Mouse (Mus musculus) cerebellum, adult 2 months (tissue): Measurements from ENCODE around the gene Sac3d1.

Source experiments
- CTCF ChIP-seq: fragments of 200-500 bp; IDR thresholded peaks from 2 replicates; pipeline ENCODE4 v1.5.1; 2011; ENCODE audit warnings: low read depth, mild to moderate bottlenecking, control low read depth, low read length, moderate library complexity, borderline replicate concordance; ENCODE audit not compliant: insufficient read depth
- POLR2A ChIP-seq: fragments of 200-500 bp; IDR thresholded peaks from 2 replicates; pipeline ENCODE4 v1.6.1; 2011; ENCODE audit warnings: low read length, control low read depth, borderline replicate concordance; ENCODE audit not compliant: insufficient read depth

DNA sequence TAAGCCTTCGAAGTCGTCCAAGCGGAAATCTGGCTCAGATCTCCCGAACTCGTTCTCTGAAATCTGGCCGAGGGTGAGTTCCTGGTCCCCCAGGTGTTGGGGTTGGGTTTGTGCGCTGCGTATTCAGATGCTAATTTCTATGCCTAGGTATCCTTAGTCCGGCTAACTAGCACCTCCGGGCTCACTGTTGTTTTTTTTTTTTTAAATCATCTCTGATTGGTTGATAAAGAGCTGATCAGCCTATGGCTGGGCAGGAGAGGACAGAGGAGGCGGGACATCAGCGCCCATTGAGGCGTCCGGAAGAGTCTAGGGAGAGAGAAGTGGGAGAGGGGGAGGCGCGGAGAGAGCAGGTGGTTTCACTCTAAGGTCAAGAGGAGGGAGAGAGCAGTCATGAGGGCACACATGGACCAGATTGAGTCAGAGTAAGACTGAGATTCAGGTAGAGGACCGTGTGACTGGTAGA is 33.0 kb downstream of the Sac3d1 start:
- TF ChIP-seq POLR2A: no peak
- TF ChIP-seq CTCF: no peak
